Mouse (Mus musculus) activated CD4-positive, CD25-positive, alpha-beta regulatory T cell, adult 4 months (primary cell): ENCODE data around the gene Itfg1. TPM values are rescaled to one million over a fixed set of nuclear protein-coding genes. Genes with fewer than 3 reads are reported as not detected.
"Not testable (repeated sequence)": the region's sequence is repeated elsewhere in the genome, so short reads cannot be mapped to it uniquely, and the experiment has no call there.

Experiments used
- ATAC-seq: one replicate; pipeline ENCODE4 v1.8.0; 2017
- polyA plus RNA-seq, 2 experiments: library from polyadenylated mRNA; unstranded; fragments of 100-300 nt; shearing (Covaris generic); gene quantifications; one replicate each; pipeline ENCODE4 v1.2.1; 2017

Gene Itfg1
- polyA plus RNA-seq: 10 to 100 TPM; 19.0 to 20.7 TPM

- peak; percentile 79 for ATAC-seq
Observed at GRCm38 (mm10) chr8:85840657-85841488, at the start of gene Itfg1, which contains the start of gene Phkb. Gene Itfg1, minus strand, starts transcription at chr8:85840921. Gene Phkb, plus strand, starts transcription at chr8:85840959.

GRCm38 (mm10) chr8:85884811-85885210, 44.1 kb upstream of the Itfg1 start:
- no peak for ATAC-seq

- ATAC-seq: no peak
Observed at GRCm38 (mm10) chr8:85879624-85880023, 38.9 kb upstream of the Itfg1 start.

- no peak for ATAC-seq
Observed at GRCm38 (mm10) chr8:85877976-85878375, 37.3 kb upstream of the Itfg1 start.

- ATAC-seq: no peak
Observed at GRCm38 (mm10) chr8:85871660-85872059, 30.9 kb upstream of the Itfg1 start.

- no peak for ATAC-seq
Observed at GRCm38 (mm10) chr8:85862381-85862780, 21.7 kb upstream of the Itfg1 start.

- ATAC-seq: no peak
Observed at GRCm38 (mm10) chr8:85860612-85861011, 19.9 kb upstream of the Itfg1 start.

GRCm38 (mm10) chr8:85857227-85857896, 16.6 kb upstream of the Itfg1 start:
- not testable (repeated sequence) for ATAC-seq

- no peak for ATAC-seq
Observed at GRCm38 (mm10) chr8:85854220-85855123, 13.8 kb upstream of the Itfg1 start.

GRCm38 (mm10) chr8:85845887-85846286, 5.2 kb upstream of the Itfg1 start:
- no peak for ATAC-seq

- ATAC-seq: peak; percentile 10
Observed at GRCm38 (mm10) chr8:85841489-85841795, 721 bp upstream of the Itfg1 start.

- ATAC-seq: no peak
Observed at GRCm38 (mm10) chr8:85839916-85840656, 635 bp downstream of the Itfg1 start.

- ATAC-seq: no peak
Observed at GRCm38 (mm10) chr8:85813621-85814020, 27.1 kb downstream of the Itfg1 start.

- ATAC-seq: no peak
Observed at GRCm38 (mm10) chr8:85801408-85801807, 39.3 kb downstream of the Itfg1 start.

GRCm38 (mm10) chr8:85800164-85800563, 40.6 kb downstream of the Itfg1 start:
- ATAC-seq: no peak

GRCm38 (mm10) chr8:85796392-85796791, 44.3 kb downstream of the Itfg1 start:
- ATAC-seq: not testable (repeated sequence)

GRCm38 (mm10) chr8:85788341-85788740, 52.4 kb downstream of the Itfg1 start:
- ATAC-seq: no peak

- no peak for ATAC-seq
Observed at GRCm38 (mm10) chr8:85787909-85788308, 52.8 kb downstream of the Itfg1 start.

GRCm38 (mm10) chr8:85785506-85785905, 55.2 kb downstream of the Itfg1 start:
- ATAC-seq: no peak

GRCm38 (mm10) chr8:85783871-85784270, 56.9 kb downstream of the Itfg1 start:
- ATAC-seq: no peak

GRCm38 (mm10) chr8:85780091-85780490, 60.6 kb downstream of the Itfg1 start:
- ATAC-seq: no peak

- ATAC-seq: no peak
Observed at GRCm38 (mm10) chr8:85745053-85745452, 95.7 kb downstream of the Itfg1 start.
